Mouse (Mus musculus) monocyte, adult 2 months (primary cell): ENCODE data around the gene Hpse.

ENCODE experiments used
- DNase-seq, 2 experiments: peaks; one replicate each; pipeline ENCODE4 v3.0.0; 2022; ENCODE audit warnings: low spot score in 2 of 2, low read depth in 1 of 2

Gene Hpse

DNA sequence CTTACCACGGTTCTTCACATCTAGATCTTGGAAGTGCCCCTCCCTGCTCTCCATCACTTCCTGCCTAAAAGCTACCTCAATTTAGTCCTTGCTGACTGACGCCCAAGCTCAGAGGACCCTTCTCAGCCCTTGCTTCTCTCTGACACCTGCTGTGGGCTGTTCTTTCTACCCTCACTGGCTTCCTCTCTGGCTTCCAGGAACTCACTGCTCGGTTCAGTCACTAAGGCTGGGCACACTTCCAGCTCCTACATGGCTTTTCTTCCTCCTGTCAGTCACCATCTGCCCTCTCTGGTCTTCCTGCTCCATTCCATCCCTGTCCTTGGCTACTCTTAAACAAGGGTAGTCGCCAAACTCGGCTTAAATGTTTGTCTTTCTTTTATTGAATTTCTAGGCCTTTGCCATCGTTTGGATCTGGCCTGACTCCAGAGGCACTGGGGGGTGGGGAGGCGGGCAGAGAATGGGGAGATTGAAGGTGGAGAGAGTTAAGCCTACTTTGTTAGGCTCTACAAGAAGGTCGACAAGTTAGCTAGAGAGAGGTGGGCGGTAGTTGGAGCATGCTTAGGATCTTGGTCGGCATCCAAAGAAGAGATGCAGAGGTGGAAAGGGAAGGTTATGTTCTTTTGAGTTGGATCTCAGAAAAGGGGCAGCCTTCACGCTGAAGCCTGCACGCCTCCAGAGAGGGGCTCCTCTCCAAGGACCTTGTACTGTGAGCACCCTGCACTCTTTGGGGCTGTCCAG is 76.1 kb downstream of the Hpse start:
- DNase-seq: no peak

DNA sequence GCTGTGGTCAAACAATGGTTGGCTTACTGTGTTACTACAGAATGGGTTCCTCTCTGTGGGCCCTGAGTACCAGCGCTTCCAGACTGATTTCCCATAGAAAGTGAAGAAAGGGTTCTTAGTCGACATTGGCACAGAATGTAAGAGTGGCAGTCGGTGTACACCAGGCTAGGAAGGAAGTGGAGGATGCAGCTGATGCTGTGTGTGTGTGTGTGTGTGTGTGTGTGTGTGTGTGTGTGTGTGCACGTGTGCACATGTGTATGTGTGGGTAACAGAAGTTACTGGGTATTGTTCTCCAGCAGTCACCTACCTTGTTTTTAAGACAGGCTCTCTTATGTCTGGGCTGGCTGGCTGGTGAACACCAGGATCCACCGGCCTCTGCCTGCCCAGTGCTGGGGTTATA is 77.2 kb downstream of the Hpse start:
- DNase-seq: no peak

DNA sequence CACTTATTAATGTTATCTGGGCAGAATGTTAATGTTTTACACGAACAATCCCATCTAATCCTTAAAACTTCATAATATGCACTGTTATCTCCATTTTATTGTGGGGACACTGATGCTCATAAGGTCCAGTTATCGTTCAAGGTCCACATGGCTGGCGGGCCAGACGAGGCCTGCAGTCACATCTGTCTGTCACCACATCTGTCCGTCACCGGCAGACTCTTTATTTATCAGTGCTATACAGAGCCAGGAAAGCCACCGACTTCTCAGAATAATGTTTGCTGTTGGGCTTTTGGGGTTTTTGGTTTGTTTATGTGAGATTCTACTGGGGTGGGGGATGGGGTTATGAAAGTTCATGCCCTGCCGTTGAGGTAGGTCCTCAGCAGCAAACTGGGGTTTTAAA is 81.0 kb downstream of the Hpse start:
- no peak for DNase-seq

DNA sequence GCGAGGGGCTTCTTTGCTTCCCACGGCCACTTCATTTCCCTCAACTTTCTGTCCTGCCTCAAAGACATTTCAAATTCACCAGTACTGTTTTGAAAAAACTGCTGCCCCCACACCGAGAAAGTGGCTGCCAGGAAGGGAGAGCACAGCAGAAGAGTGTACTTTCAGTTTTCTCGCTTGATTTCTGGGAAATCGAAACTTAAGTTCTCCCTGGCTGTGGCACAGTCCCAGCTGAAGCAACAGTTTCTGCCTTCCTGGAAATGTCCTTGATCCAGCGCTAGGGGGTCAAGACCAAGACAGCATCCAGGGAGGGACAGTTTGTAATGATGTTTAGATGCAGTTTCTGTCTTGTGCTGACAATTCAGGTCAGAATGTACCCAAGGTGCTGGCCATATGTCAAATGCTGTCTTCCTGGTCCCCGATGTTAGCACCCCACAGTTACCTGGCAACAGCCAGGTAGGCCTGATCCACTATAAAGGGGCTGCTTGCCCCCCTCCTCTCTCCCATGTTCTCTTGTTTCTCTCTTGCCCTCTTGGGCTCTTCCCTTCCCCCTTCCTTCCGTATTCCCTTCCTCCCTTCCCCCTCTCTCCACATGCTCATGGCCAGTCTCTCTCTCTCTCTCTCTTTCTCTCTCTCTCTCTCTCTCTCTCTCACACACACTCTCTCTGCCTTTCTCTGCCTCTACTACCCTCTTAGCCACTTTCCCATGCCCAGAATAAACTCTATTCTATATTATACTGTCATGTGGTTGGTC is 82.5 kb downstream of the Hpse start:
- DNase-seq: no peak

DNA sequence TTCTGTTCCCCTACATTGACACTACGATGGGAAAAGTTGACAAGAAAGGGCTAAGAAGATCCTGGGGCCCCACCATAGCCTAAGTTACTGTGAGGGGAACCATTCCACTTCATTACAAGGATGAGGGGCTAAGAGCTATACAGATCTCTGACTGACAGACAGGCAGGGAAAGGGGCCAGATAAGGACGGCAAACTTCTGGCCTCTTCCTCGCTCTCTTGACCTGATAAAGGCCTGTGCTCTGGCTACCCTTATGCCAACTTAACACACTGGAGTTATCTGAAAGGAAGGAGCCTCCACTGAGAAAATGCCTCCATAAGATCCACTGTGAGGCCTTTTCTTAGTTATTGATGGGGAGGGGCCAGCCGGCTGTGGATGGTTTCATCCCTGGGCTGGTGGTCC is 83.6 kb downstream of the Hpse start:
- DNase-seq: no peak

DNA sequence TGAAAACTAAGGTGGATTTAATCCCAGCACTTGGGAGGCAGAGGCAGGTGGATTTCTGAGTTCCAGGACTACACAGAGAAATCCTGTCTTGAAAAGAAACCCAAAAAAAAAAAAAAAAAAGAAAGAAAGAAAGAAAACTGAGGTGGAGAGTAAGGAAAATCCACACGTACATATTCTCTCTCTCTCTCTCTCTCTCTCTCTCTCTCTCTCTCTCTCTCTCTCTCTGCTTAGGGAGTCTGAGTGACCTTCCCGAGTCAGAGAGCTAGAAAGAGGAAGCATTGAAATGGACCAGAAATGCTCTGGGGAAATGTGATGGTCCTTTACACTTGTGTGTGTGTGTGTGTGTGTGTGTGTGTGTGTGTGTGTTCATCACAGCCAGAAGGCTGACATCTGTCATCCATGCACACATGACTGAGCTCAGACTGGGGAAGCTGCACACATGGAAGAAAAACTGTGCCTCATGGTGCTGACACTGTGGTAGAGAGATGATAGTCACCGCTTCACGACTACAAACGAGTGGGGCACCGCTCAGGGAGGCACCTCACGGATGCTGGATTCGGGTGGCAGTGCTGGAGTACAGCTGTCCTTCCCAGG is 84.5 kb downstream of the Hpse start:
- no peak for DNase-seq

DNA sequence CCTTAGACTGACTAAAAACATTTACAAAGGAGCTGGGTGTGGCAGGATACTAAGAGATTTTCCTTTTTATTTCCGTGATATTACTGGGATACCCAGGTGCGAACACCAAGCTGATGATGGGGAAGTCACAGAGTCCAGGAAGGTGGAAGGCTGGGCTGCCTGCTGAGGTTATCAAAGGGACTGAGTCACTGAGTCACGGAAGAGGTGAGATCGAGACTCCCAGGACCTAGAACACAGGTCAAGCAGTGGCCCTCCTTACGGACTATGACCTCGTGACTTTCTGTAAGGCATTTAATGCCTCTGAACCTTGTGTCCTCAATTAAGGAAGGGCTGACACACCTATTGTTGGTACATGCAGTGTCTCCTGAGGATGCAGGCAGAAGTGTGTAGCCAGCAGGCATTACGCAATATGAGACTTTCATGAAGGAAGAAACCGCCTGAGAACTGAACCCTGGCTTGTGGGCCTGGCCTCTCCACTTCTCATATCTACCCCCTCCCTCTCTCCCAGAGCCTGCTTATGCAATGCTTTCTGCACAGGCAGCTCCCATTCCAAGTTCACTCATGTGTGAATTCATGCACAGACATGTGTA is 86.9 kb downstream of the Hpse start:
- peak; percentile 51 to 63 for DNase-seq
